Mouse (Mus musculus) C2C12 (cell line): Measurements from ENCODE around the gene Ston2. TPM values are rescaled to one million over a fixed set of nuclear protein-coding genes. Genes with fewer than 3 reads are reported as not detected.
A peak's percentile ranks its signal among the peaks of the same experiment; 100 is the strongest.

Experiments
- H3K27me3 ChIP-seq: one replicate; pipeline ENCODE4 v1.6.1; 2011; ENCODE audit not compliant: control insufficient read depth, insufficient read depth, insufficient read length
- H3K36me3 ChIP-seq: one replicate; pipeline ENCODE4 v1.6.1; 2011; ENCODE audit not compliant: control insufficient read depth, insufficient read depth
- H3K4me3 ChIP-seq: one replicate; pipeline ENCODE4 v1.5.1; 2011; ENCODE audit warnings: mild to moderate bottlenecking, control low read depth; ENCODE audit not compliant: poor library complexity, insufficient read depth, severe bottlenecking
- H3K79me2 ChIP-seq: one replicate; pipeline ENCODE4 v1.6.1; 2011; ENCODE audit not compliant: control insufficient read depth, insufficient read depth
- H3K79me3 ChIP-seq: one replicate; pipeline ENCODE4 v1.6.1; 2011; ENCODE audit warnings: low read depth, control low read depth
- H3ac ChIP-seq: one replicate; pipeline ENCODE3; 2011; ENCODE audit warnings: low read depth; ENCODE audit not compliant: control insufficient read depth, insufficient read length
- CEBPB ChIP-seq: IDR thresholded peaks from one replicate; pipeline ENCODE4 v1.6.1; 2011; ENCODE audit warnings: low read depth, mild to moderate bottlenecking, control low read depth, moderate library complexity
- CTCF ChIP-seq: IDR thresholded peaks from one replicate; pipeline ENCODE4 v1.5.1; 2011; ENCODE audit not compliant: control insufficient read depth, insufficient read depth, insufficient read length
- FOSL1 ChIP-seq: IDR thresholded peaks from one replicate; pipeline ENCODE4 v1.8.0; 2011; ENCODE audit warnings: mild to moderate bottlenecking, low read length; ENCODE audit not compliant: poor library complexity, insufficient read depth, severe bottlenecking
- MAX ChIP-seq: IDR thresholded peaks from one replicate; pipeline ENCODE4 v1.6.1; 2011; ENCODE audit warnings: mild to moderate bottlenecking, control low read depth
- MYOD1 ChIP-seq: IDR thresholded peaks from one replicate; pipeline ENCODE4 v1.6.1; 2011; ENCODE audit warnings: low read depth; ENCODE audit not compliant: control insufficient read depth, insufficient read length
- MYOG ChIP-seq: IDR thresholded peaks from one replicate; pipeline ENCODE4 v1.6.1; 2011; ENCODE audit not compliant: control insufficient read depth, insufficient read length; ENCODE audit errors: extremely low read depth
- USF1 ChIP-seq: IDR thresholded peaks from one replicate; pipeline ENCODE4 v1.6.1; 2011; ENCODE audit warnings: low read depth, mild to moderate bottlenecking, control low read depth, moderate library complexity
- polyA plus RNA-seq: library from polyadenylated mRNA; unstranded; fragments of >200 nt; fragmentation: generic; extraction: Trizol; gene quantifications from one replicate; pipeline ENCODE4 v1.2.1, GENCODE M21; 2012; ENCODE audit warnings: missing spikeins

Ston2 gene
- polyA plus RNA-seq, 1 experiment = 11.6 TPM

DNA sequence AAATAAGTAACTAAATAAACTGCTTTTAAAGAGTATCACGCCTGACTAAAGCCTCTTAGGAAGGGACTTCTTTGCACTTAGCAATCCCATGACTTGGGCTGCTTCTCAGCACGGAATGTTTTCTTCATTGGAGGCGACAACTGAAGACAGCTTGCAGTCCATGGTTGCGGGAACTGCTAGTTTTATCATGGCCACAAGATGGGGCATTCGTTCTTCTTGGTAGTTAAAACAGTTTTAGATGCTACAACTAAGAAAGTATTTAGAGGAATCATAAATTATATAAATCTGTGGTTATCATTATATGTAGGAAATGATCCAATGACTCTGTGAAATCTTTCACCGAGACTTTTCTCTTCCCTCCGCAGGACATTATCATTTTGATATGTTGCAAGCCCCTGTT is 147.5 kb downstream of the Ston2 start:
- H3K4me3 ChIP-seq = no peak overlapping the region
- H3K79me3 ChIP-seq = no peaks in the 10 kb centered on the region
- no peaks in the 10 kb centered on the region for H3K27me3 ChIP-seq
- peak; percentile 38 for TF ChIP-seq CTCF
- TF ChIP-seq USF1 = no peak
- H3ac ChIP-seq = no peak overlapping the region
- no peaks in the 10 kb centered on the region for H3K79me2 ChIP-seq
- H3K36me3 ChIP-seq = no peaks in the 10 kb centered on the region

DNA sequence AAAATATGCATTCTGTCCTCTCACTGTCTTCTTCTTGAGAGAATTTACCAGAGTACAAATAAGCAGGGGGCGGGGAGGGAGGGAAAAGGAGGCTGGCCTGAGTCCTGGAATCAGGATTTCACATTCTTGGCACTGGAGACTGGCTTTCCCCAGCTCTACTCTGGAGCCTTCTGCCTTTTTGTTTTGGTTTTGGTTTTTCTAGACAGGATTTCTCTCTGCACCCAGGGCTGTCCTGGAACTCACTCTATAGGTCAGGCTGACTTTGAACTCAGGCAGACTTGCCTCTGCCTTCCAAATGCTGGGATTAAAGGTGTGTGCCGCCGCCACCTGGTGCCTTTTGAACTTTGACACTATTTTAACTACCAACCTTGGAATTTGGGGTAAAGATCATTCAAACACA is 149.8 kb downstream of the Ston2 start:
- TF ChIP-seq FOSL1 = no peak
- no peak for TF ChIP-seq MYOG
- no peak for TF ChIP-seq CEBPB
- TF ChIP-seq CTCF = no peak
- TF ChIP-seq MAX = no peak
- no peak for TF ChIP-seq MYOD1
- no peak for TF ChIP-seq USF1

DNA sequence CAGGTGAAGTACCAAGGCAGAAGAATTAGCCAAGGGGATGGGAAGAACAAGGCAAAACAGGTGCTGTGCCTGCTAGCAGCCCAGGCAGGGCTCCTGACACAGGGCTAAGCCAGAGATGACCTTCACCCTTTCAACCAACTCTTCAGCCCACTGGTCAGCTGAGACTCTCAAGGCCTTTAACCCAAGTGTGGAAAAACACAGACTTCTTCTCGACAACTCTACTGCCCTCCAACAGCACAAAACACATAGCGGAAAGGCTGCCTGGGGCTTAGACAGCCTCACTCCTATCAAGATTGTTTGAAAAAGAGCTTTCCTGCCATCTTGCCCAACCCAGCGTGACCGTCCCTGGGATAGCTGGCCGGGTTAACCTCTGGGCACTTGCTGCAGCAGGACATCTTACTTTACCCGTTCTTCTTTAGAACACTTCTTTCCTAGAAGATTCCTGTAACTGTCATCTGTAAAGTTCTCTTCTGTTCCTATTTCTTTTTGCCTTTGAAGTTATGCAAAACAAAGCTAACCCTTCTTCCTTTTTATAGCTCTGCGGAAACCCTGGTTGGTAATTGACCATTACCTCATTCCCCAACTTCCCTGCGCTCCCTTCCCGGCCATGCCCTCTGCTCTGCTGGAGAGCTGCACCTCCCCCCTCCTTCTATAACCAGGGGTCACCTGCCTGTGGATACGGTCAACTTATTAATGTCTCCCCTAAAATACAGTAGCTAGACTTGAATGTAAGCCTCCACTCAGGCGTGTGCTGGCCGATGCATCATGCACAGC is 150.9 kb downstream of the Ston2 start:
- TF ChIP-seq CEBPB = no peak
- no peak for TF ChIP-seq CTCF
- TF ChIP-seq FOSL1 = no peak
- no peak for TF ChIP-seq MYOD1
- TF ChIP-seq USF1 = no peak
- no peak for TF ChIP-seq MAX

More for the DNA sequence above, 149.8 kb downstream of the Ston2 start:
- Histone ChIP-seq H3ac (no peak overlapping the region), H3K4me3 (no peak overlapping the region), H3K79me3 (no peaks in the 10 kb centered on the region), H3K79me2 (no peaks in the 10 kb centered on the region), H3K36me3 (no peaks in the 10 kb centered on the region), H3K27me3 (no peaks in the 10 kb centered on the region)

DNA sequence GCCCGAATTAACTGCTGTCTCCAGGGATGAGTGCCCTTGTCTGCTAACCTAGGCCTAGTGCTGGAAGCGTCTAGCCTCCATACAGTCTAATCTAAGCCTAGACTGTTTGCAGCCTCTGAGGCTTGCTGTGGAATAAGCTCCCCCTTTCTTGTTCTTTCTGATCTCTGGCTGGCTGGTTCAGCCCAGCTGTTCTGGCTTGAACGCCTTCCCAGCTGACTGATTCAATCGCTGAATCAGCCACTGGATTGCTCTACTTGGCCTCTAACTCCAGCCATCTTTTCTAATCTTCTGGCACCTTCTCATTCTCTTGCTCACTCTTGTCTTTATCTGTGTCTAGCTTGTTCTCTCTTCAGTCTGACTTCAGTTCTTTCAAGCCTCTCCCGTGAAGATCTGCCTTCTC is 161.7 kb downstream of the Ston2 start:
- no peaks in the 10 kb centered on the region for H3K79me2 ChIP-seq
- H3K27me3 ChIP-seq = no peaks in the 10 kb centered on the region
- no peaks in the 10 kb centered on the region for H3K79me3 ChIP-seq
- no peaks in the 10 kb centered on the region for H3K36me3 ChIP-seq
- TF ChIP-seq MAX (no peak), CTCF (no peak), MYOG (no peak), USF1 (no peak), FOSL1 (no peak), MYOD1 (no peak), CEBPB (no peak)
- H3ac ChIP-seq = no peak overlapping the region
- H3K4me3 ChIP-seq = no peak overlapping the region

More for the DNA sequence above, 150.9 kb downstream of the Ston2 start:
- H3K79me3 ChIP-seq = no peaks in the 10 kb centered on the region
- H3K36me3 ChIP-seq = no peaks in the 10 kb centered on the region
- H3ac ChIP-seq = no peak overlapping the region
- H3K27me3 ChIP-seq = no peaks in the 10 kb centered on the region
- H3K79me2 ChIP-seq = no peaks in the 10 kb centered on the region
- H3K4me3 ChIP-seq = no peak overlapping the region

DNA sequence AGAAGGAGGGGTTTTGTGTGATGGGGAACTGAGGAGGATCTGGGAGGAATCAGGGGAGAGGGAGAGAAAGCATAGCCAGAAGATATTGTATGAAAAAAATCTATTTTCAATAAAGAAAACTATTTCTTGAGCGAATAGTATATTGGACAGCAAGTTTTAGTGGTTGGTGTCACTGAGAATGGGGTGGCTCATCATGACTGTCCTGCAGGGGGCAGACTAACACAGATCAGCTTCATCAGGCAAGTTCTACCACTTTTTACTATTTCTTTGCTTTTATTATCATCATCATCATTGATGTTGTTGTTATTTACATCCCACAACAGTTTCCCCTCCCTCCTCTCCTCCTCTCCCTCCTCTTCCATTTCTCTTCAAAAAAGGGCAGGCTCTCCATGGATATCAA is 163.2 kb downstream of the Ston2 start:
- Histone ChIP-seq H3K79me2 (no peaks in the 10 kb centered on the region), H3K4me3 (no peak overlapping the region), H3ac (no peak overlapping the region), H3K36me3 (no peaks in the 10 kb centered on the region), H3K27me3 (no peaks in the 10 kb centered on the region), H3K79me3 (no peaks in the 10 kb centered on the region)
- TF ChIP-seq CEBPB = no peak
- TF ChIP-seq FOSL1 = no peak
- TF ChIP-seq CTCF = no peak
- no peak for TF ChIP-seq MAX
- TF ChIP-seq MYOD1 = no peak
- TF ChIP-seq USF1 = no peak

DNA sequence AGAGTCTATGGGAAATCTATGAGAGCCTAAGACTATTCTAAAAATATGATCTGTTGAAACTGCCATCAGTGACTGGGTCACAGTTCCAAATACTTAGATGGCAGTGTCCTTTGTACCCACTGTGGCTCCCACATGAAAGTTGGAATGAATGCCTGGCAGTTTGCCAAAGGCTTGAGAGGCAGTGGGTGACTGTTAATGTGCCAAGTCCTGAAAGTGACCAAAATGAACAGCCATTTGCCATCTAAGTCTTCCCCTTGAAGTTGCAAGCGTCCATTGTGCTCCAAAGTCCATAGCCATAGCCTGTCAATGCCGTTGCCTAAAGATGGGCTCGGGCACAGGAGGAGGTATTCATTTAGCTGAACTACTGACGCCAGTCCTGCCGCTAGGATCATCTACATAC is 178.8 kb downstream of the Ston2 start:
- no peaks in the 10 kb centered on the region for H3K27me3 ChIP-seq
- H3K4me3 ChIP-seq = no peak overlapping the region
- no peak for TF ChIP-seq MAX
- no peak for TF ChIP-seq CTCF
- no peak for TF ChIP-seq FOSL1
- TF ChIP-seq MYOG = no peak
- TF ChIP-seq USF1 = no peak
- TF ChIP-seq CEBPB = no peak
- no peak for TF ChIP-seq MYOD1
- H3K79me2 ChIP-seq = no peaks in the 10 kb centered on the region
- no peaks in the 10 kb centered on the region for H3K79me3 ChIP-seq
- H3ac ChIP-seq = no peak overlapping the region
- no peaks in the 10 kb centered on the region for H3K36me3 ChIP-seq
